Mouse (Mus musculus) limb, embryonic 13.5 days (tissue): ENCODE results near the gene Vwa3a. TPM values are rescaled to one million over a fixed set of nuclear protein-coding genes. Genes with fewer than 3 reads are reported as not detected.

Experiments
- ATAC-seq: fragments of 200-750 bp; cut with Nextera tagmentation; 2 replicates; pipeline ENCODE4 v1.8.0; 2017; ENCODE audit warnings: low read depth, moderate number of reproducible peaks, moderate TSS enrichment; ENCODE audit not compliant: low FRiP score
- H3K27ac ChIP-seq: fragments of 300-500 bp; sonication (generic); 2 replicates; pipeline ENCODE4 v1.5.1; 2015; ENCODE audit warnings: inconsistent platforms, mild to moderate bottlenecking, moderate library complexity
- H3K27me3 ChIP-seq: fragments of 300-500 bp; sonication (generic); 2 replicates; pipeline ENCODE4 v1.6.1; 2015; ENCODE audit warnings: mild to moderate bottlenecking, inconsistent platforms
- H3K36me3 ChIP-seq: fragments of 300-500 bp; sonication (generic); 2 replicates; pipeline ENCODE4 v1.6.1; 2015; ENCODE audit warnings: inconsistent platforms, mild to moderate bottlenecking, moderate library complexity
- H3K4me1 ChIP-seq: fragments of 300-500 bp; sonication (generic); 2 replicates; pipeline ENCODE4 v1.6.1; 2015; ENCODE audit warnings: inconsistent platforms
- H3K4me2 ChIP-seq: fragments of 300-500 bp; sonication (generic); replicated peaks from 2 replicates; pipeline ENCODE4 v1.6.1; 2015; ENCODE audit warnings: inconsistent platforms, mild to moderate bottlenecking, moderate library complexity
- H3K4me3 ChIP-seq: fragments of 300-500 bp; sonication (generic); 2 replicates; pipeline ENCODE4 v1.5.1; 2015; ENCODE audit warnings: moderate library complexity, mild to moderate bottlenecking, inconsistent platforms
- H3K9ac ChIP-seq: fragments of 300-500 bp; sonication (generic); 2 replicates; pipeline ENCODE4 v1.6.1; 2015; ENCODE audit warnings: mild to moderate bottlenecking, inconsistent platforms
- H3K9me3 ChIP-seq: fragments of 300-500 bp; sonication (generic); 2 replicates; pipeline ENCODE4 v1.6.1; 2016; ENCODE audit warnings: inconsistent platforms
- WGBS: fragments of 180-500 bp; shearing (Covaris S2); methylation state at CpG from one replicate; pipeline ENCODE4 v1.1.7; 2015; 5-methylcytosine and 5-hydroxymethylcytosine counted together
- polyA plus RNA-seq: library from polyadenylated mRNA; unstranded; fragments of >200 nt; fragmentation: Nextera tagmentation; extraction: Ambion mirVana; gene quantifications from 2 replicates; pipeline ENCODE4 v1.2.1, GENCODE M21; 2015

Gene Vwa3a
- polyA plus RNA-seq, 1 experiment from 2014 or later, result 0.10 TPM

- H3K27me3 ChIP-seq, result peaks cover 8% of the 10 kb centered on the region
- H3K9me3 ChIP-seq, result no peaks in the 10 kb centered on the region
- peak within 1 kb of the TSS; percentile 97 for H3K27ac ChIP-seq
- peak within 1 kb of the TSS; percentile 88 for H3K9ac ChIP-seq
- H3K4me1 ChIP-seq, result peaks cover 15% of the 10 kb centered on the region
- H3K4me2 ChIP-seq, result peak within 1 kb of the TSS; percentile 79
- peaks cover 14% of the 10 kb centered on the region; the same call in 1 of the 2 replicates for H3K36me3 ChIP-seq
- ATAC-seq, result peak; percentile 96
- WGBS, result 4% methylated on average over 35 of the region's 35 CpGs
- peak within 1 kb of the TSS; percentile 84 for H3K4me3 ChIP-seq
These were observed 103.4 kb downstream of the Vwa3a start, which contains the start of gene Eef2k for GRCm38 (mm10) chr7:120842345-120843036. Gene Eef2k (plus strand): TSS chr7:120842831.

GRCm38 (mm10) chr7:120843037-120843621 lies 104.0 kb downstream of the Vwa3a start:
- peak; percentile 52 for ATAC-seq
- peak overlapping the region; percentile 97 for H3K27ac ChIP-seq
- under 1% methylated on average over 40 of the region's 40 CpGs for WGBS
- peak overlapping the region; percentile 84 for H3K4me3 ChIP-seq
- H3K9ac ChIP-seq, result peak overlapping the region; percentile 88
- peak overlapping the region; percentile 79 for H3K4me2 ChIP-seq
- peaks cover 8% of the 10 kb centered on the region for H3K27me3 ChIP-seq
- H3K36me3 ChIP-seq, result peaks cover 14% of the 10 kb centered on the region; the same call in 1 of the 2 replicates
- H3K4me1 ChIP-seq, result peaks cover 15% of the 10 kb centered on the region
- no peaks in the 10 kb centered on the region for H3K9me3 ChIP-seq

GRCm38 (mm10) chr7:120843852-120844435 lies 104.8 kb downstream of the Vwa3a start:
- peak overlapping the region; percentile 84 for H3K4me3 ChIP-seq
- peaks cover 8% of the 10 kb centered on the region for H3K27me3 ChIP-seq
- peak overlapping the region; percentile 97 for H3K27ac ChIP-seq
- peaks cover 17% of the 10 kb centered on the region; the same call in 1 of the 2 replicates for H3K36me3 ChIP-seq
- ATAC-seq, result no peak
- peak overlapping the region; percentile 88 for H3K9ac ChIP-seq
- 2% methylated on average over 16 of the region's 16 CpGs for WGBS
- peaks cover 15% of the 10 kb centered on the region for H3K4me1 ChIP-seq
- H3K9me3 ChIP-seq, result no peaks in the 10 kb centered on the region
- H3K4me2 ChIP-seq, result peak overlapping the region; percentile 79

GRCm38 (mm10) chr7:120844689-120845088 lies 105.6 kb downstream of the Vwa3a start:
- H3K9me3 ChIP-seq, result no peaks in the 10 kb centered on the region
- peak overlapping the region; percentile 79 for H3K4me2 ChIP-seq
- no peak for ATAC-seq
- H3K36me3 ChIP-seq, result peaks cover 17% of the 10 kb centered on the region; the same call in 1 of the 2 replicates
- H3K4me3 ChIP-seq, result peak overlapping the region; percentile 84
- H3K4me1 ChIP-seq, result peaks cover 15% of the 10 kb centered on the region
- WGBS, result 15% methylated on average over 9 of the region's 9 CpGs
- peaks cover 8% of the 10 kb centered on the region for H3K27me3 ChIP-seq
- no peak overlapping the region for H3K27ac ChIP-seq
- peak overlapping the region; percentile 88 for H3K9ac ChIP-seq

- Histone ChIP-seq H3K9me3 (no peaks in the 10 kb centered on the region), H3K4me3 (no peak overlapping the region), H3K9ac (no peak overlapping the region), H3K36me3 (peaks cover 17% of the 10 kb centered on the region; the same call in 1 of the 2 replicates), H3K27me3 (peaks cover 8% of the 10 kb centered on the region), H3K4me2 (no peak overlapping the region), H3K27ac (no peak overlapping the region), H3K4me1 (peaks cover 26% of the 10 kb centered on the region)
- 85% methylated on average over 3 of the region's 3 CpGs for WGBS
- no peak for ATAC-seq
These were observed 109.9 kb downstream of the Vwa3a start for GRCm38 (mm10) chr7:120848831-120849512.

- 92% methylated on average over 3 of the region's 3 CpGs for WGBS
- peaks cover 14% of the 10 kb centered on the region for H3K4me1 ChIP-seq
- H3K9me3 ChIP-seq, result no peaks in the 10 kb centered on the region
- no peak for ATAC-seq
- H3K36me3 ChIP-seq, result peaks cover 17% of the 10 kb centered on the region; the same call in 1 of the 2 replicates
- peaks cover 2% of the 10 kb centered on the region for H3K27me3 ChIP-seq
- H3K27ac ChIP-seq, result no peak overlapping the region
- no peak overlapping the region for H3K4me2 ChIP-seq
- H3K9ac ChIP-seq, result no peak overlapping the region
- H3K4me3 ChIP-seq, result no peak overlapping the region
These were observed 111.0 kb downstream of the Vwa3a start for GRCm38 (mm10) chr7:120850165-120850564.

Other genes starting within 250 kb of the Vwa3a start
- gene Uqcrc2, start 104.1 kb upstream of the Vwa3a start, polyA plus RNA-seq, result 182 and 189 TPM in 2 replicates
- gene Pdzd9, start 69.0 kb upstream of the Vwa3a start, polyA plus RNA-seq, result 0.29 and 0.59 TPM in 2 replicates
- gene Mosmo, start 61.7 kb upstream of the Vwa3a start, polyA plus RNA-seq, result 16.1 and 16.4 TPM in 2 replicates
- gene Gm5737, start 73.0 kb downstream of the Vwa3a start, polyA plus RNA-seq, result not detected in 2 replicates
- 33.3 and 36.3 TPM in 2 replicates for gene Eef2k, start 103.5 kb downstream of the Vwa3a start, polyA plus RNA-seq
- 40.0 and 41.9 TPM in 2 replicates for gene Polr3e, start 178.4 kb downstream of the Vwa3a start, polyA plus RNA-seq
- 13.3 and 13.9 TPM in 2 replicates for gene Cdr2, start 243.0 kb downstream of the Vwa3a start, polyA plus RNA-seq
- gene Mfsd13b, start 243.2 kb downstream of the Vwa3a start, polyA plus RNA-seq, result 0.25 TPM in 1 of 2 replicates, not detected in the other